ENCODE assay signal across 17 mouse cellular contexts in the genomic region with DNA sequence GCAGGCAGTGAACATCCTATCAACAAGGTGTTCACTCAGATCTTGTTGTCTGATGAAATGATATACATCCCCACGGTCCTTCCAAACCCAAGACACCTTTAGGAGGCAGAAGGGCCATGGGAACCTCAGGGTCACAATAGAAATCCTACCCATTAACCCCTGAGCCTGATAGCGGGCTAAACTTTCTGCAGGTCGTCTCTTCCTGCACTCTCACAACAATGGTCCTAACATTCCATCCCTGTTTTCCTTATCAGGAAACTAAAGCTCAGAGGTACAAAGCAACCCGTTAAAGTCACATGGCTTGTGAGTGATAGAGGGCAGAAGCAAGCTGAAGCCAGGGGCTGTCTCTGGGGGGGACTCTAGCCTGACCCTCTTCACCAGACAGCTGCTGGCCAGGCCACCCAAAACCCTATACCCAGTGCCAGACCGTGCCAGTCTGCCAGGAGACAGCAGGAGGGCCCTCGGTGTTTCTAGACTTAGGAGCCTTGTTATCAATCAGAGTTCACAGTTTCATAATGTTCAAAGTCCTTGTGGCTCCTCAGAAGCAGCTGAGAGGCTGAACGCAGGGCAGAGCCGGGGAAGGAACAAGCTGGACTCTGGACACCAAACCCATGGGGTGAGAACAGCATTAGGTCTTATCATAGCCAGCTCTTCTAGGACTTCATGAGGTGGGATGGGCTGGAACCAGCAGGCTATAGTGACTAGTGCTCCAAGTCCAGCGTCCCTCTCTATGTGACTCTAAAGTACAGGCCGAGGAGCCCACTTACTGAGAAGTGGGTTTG. TPM values are rescaled to one million over a fixed set of nuclear protein-coding genes. Genes with fewer than 3 reads are reported as not detected.
DNase-seq lines count a peak whose midpoint lies in the region; ATAC-seq and TF ChIP-seq lines count a peak whose summit lies in the region.
"Had no signal": no experiment of that assay in that cellular context is flagged by ENCODE, and none has a peak within 500 bp of the region (broad histone marks: within the 10 kb centered on the region; RNA-seq: fewer than 3 reads in every experiment).

No protein-coding gene starts in this region.

- H3K4me1 ChIP-seq in intestine, embryonic 16.5 days (ENCODE audit: control insufficient read depth, insufficient read depth, low read length): peaks cover 31% of the 10 kb centered on the region
- H3K4me1 ChIP-seq in kidney, adult 2 months (ENCODE audit: control insufficient read depth, insufficient read depth, low read length): peaks cover 34% of the 10 kb centered on the region
- H3K4me1 ChIP-seq in stomach, embryonic 16.5 days (ENCODE audit: control insufficient read depth, insufficient read depth, low read length): no peaks in the 10 kb centered on the region
- H3K4me1 ChIP-seq in cerebellum, adult 2 months (ENCODE audit: control insufficient read depth, insufficient read depth, low read length): no peaks in the 10 kb centered on the region; the same call in 1 of the 2 replicates

- TF ChIP-seq POLR2A in kidney, adult 2 months (IDR thresholded peaks at IDR 0.05; ENCODE audit: low read depth, low read length): no peak
- TF ChIP-seq POLR2A in cerebellum, adult 2 months (IDR thresholded peaks at IDR 0.05; ENCODE audit: borderline replicate concordance, insufficient read depth, low read length): no peak

- H3K9me3 ChIP-seq in intestine, embryonic 16.5 days (ENCODE audit: control insufficient read depth, low read length): no peaks in the 10 kb centered on the region
- H3K9me3 ChIP-seq in stomach, embryonic 16.5 days (replicated peaks; ENCODE audit: control insufficient read depth, low read length): no peaks in the 10 kb centered on the region
- H3K9me3 ChIP-seq: forebrain, embryonic 12.5 days; hindbrain, embryonic 10.5 days; liver, embryonic 13.5 days had no signal

- peak; percentile 91 for DNase-seq in kidney, adult 2 months
- DNase-seq in kidney, postnatal 14 days: peak; percentile 71
- DNase-seq in natural killer cell, adult 2 months (ENCODE audit: low spot score in 2 of 2): no peak
- no peak for DNase-seq in cerebellum, adult 2 months
- DNase-seq: cerebellum, adult 8-10 months; gastrocnemius, postnatal 14 days; liver, embryonic 13.5 days; lung, embryonic 14.5 days; lung, postnatal 36 days; spleen, adult 18-20 months had no signal

- TF ChIP-seq CTCF in kidney, adult 2 months (conservative IDR thresholded peaks at IDR 0.05; ENCODE audit: insufficient read depth, insufficient read length, low read depth, low read length): no peak
- TF ChIP-seq CTCF in cerebellum, adult 2 months (IDR thresholded peaks at IDR 0.05; ENCODE audit: borderline replicate concordance, insufficient read depth, low read depth, low read length): no peak

- no peak overlapping the region for H3K4me3 ChIP-seq in intestine, embryonic 16.5 days (ENCODE audit: low read length)
- H3K4me3 ChIP-seq in kidney, adult 2 months (ENCODE audit: insufficient read depth, low read depth, low read length): no peak overlapping the region
- no peak overlapping the region for H3K4me3 ChIP-seq in stomach, embryonic 16.5 days (replicated peaks; ENCODE audit: low read length)
- no peak overlapping the region for H3K4me3 ChIP-seq in cerebellum, adult 2 months (replicated peaks; ENCODE audit: insufficient read depth, low read depth, low read length)
- H3K4me3 ChIP-seq: forebrain, embryonic 12.5 days; hindbrain, embryonic 10.5 days; liver, embryonic 13.5 days had no signal

- no peaks in the 10 kb centered on the region for H3K36me3 ChIP-seq in intestine, embryonic 16.5 days (ENCODE audit: control insufficient read depth, insufficient read depth, low read length)
- no peaks in the 10 kb centered on the region for H3K36me3 ChIP-seq in kidney, adult 2 months (ENCODE audit: control insufficient read depth, insufficient read depth, low read length)
- no peaks in the 10 kb centered on the region for H3K36me3 ChIP-seq in stomach, embryonic 16.5 days (ENCODE audit: control insufficient read depth, insufficient read depth, low read length)
- H3K36me3 ChIP-seq: forebrain, embryonic 12.5 days; hindbrain, embryonic 10.5 days; liver, embryonic 13.5 days had no signal

- WGBS in intestine, embryonic 16.5 days: 45% methylated on average over 10 of the region's 10 CpGs
- WGBS in kidney, adult 2 months: 52% methylated on average over 10 of the region's 10 CpGs
- 52% methylated on average over 10 of the region's 10 CpGs for WGBS in stomach, embryonic 16.5 days
- WGBS in cerebellum, adult 2 months: 35% methylated on average over 10 of the region's 10 CpGs

- H3K9ac ChIP-seq in intestine, embryonic 16.5 days (ENCODE audit: low read depth, low read length): no peak overlapping the region; the same call in 1 of the 2 replicates
- H3K9ac ChIP-seq in stomach, embryonic 16.5 days (ENCODE audit: low read length): no peak overlapping the region
- H3K9ac ChIP-seq: forebrain, embryonic 12.5 days; liver, embryonic 13.5 days; lung, embryonic 14.5 days had no signal

- peak; percentile 94 for ATAC-seq in intestine, embryonic 16.5 days
- 0 out of 2 replicates have a peak, but pooled peaks have one; percentile 35 for ATAC-seq in stomach, embryonic 16.5 days (ENCODE audit: insufficient read depth, low FRiP score)
- no peak for ATAC-seq in frontal cortex, adult (ENCODE audit: low TSS enrichment)

- peak overlapping the region; percentile 93 for H3K27ac ChIP-seq in intestine, embryonic 16.5 days (ENCODE audit: low read length)
- peak overlapping the region; percentile 87 for H3K27ac ChIP-seq in kidney, adult 2 months (ENCODE audit: insufficient read depth, low read depth, low read length)
- no peak overlapping the region for H3K27ac ChIP-seq in stomach, embryonic 16.5 days (ENCODE audit: low read length)
- H3K27ac ChIP-seq in cerebellum, adult 2 months (ENCODE audit: insufficient read depth, low read length): no peak overlapping the region
- H3K27ac ChIP-seq: forebrain, embryonic 12.5 days; hindbrain, postnatal 0 days; liver, embryonic 13.5 days had no signal

- H3K4me2 ChIP-seq in intestine, embryonic 16.5 days (ENCODE audit: low read depth, low read length): no peak overlapping the region
- no peak overlapping the region for H3K4me2 ChIP-seq in stomach, embryonic 16.5 days (ENCODE audit: low read depth, low read length)
- H3K4me2 ChIP-seq: forebrain, embryonic 12.5 days; liver, embryonic 13.5 days; lung, embryonic 14.5 days had no signal

- no peaks in the 10 kb centered on the region for H3K27me3 ChIP-seq in intestine, embryonic 16.5 days (replicated peaks; ENCODE audit: control insufficient read depth, insufficient read depth, low read length)
- H3K27me3 ChIP-seq in kidney, adult 2 months (replicated peaks; ENCODE audit: control insufficient read depth, insufficient read depth, low read length): no peaks in the 10 kb centered on the region
- H3K27me3 ChIP-seq in stomach, embryonic 16.5 days (ENCODE audit: control insufficient read depth, insufficient read depth, low read length): no peaks in the 10 kb centered on the region
- no peaks in the 10 kb centered on the region for H3K27me3 ChIP-seq in cerebellum, adult 2 months (ENCODE audit: control insufficient read depth, insufficient read depth, low read length)
- H3K27me3 ChIP-seq: forebrain, embryonic 12.5 days; liver, embryonic 13.5 days had no signal

RNA-seq across cellular contexts. Expression of a gene that starts 14.5 kb away (rescaled TPM):
- 5.9 and 7.5 TPM in 2 replicates for polyA plus RNA-seq in intestine, embryonic 16.5 days (2015; fragmentation: Nextera tagmentation; extraction: Ambion mirVana)
- polyA plus RNA-seq in kidney, adult 2 months (2012; rRNA removed): 102 TPM in 2 replicates
- 5.7 and 7.3 TPM in 2 replicates for polyA plus RNA-seq in stomach, embryonic 16.5 days (2015; fragmentation: Nextera tagmentation; extraction: Ambion mirVana)
- polyA plus RNA-seq in cerebellum, adult 2 months (2012; rRNA removed): 55.3 and 59.5 TPM in 2 replicates

RNA-seq across cellular contexts. Expression of a gene that starts 46.1 kb away (rescaled TPM):
- 3.2 and 5.7 TPM in 2 replicates for polyA plus RNA-seq in intestine, embryonic 16.5 days (2015; fragmentation: Nextera tagmentation; extraction: Ambion mirVana)
- 8.9 and 9.4 TPM in 2 replicates for polyA plus RNA-seq in kidney, adult 2 months (2012; rRNA removed)
- 1.3 and 1.6 TPM in 2 replicates for polyA plus RNA-seq in stomach, embryonic 16.5 days (2015; fragmentation: Nextera tagmentation; extraction: Ambion mirVana)
- 0.63 and 0.84 TPM in 2 replicates for polyA plus RNA-seq in cerebellum, adult 2 months (2012; rRNA removed)
- polyA plus RNA-seq: embryonic facial prominence, embryonic 11.5 days; forebrain, embryonic 12.5 days; lung, embryonic 14.5 days had no signal

Comparison
In these comparisons a context has a peak if more than half of its experiments do, and no peak if none do; other contexts are left out.
1. H3K27ac ChIP-seq: peak in intestine, embryonic 16.5 days (single experiment) and kidney, adult 2 months (single experiment); none in stomach, embryonic 16.5 days (single experiment) and cerebellum, adult 2 months (single experiment).
2. DNase-seq: peak in kidney, adult 2 months (single experiment) and kidney, postnatal 14 days (single experiment); none in natural killer cell, adult 2 months (0 of 2) and cerebellum, adult 2 months (0 of 2).